Mouse (Mus musculus) small intestine, adult 2 months (tissue): Measurements from ENCODE around the gene Mepe.

ENCODE experiments used
- CTCF ChIP-seq: fragments of 200-500 bp; IDR thresholded peaks from 2 replicates; pipeline ENCODE4 v1.5.1; 2012; ENCODE audit warnings: low read depth, mild to moderate bottlenecking, control low read depth, inconsistent platforms, low read length, moderate library complexity, mixed read lengths; ENCODE audit not compliant: insufficient replicate concordance, insufficient read length; ENCODE audit errors: extremely low read depth
- POLR2A ChIP-seq: fragments of 200-500 bp; IDR thresholded peaks from 2 replicates; pipeline ENCODE4 v1.6.1; 2012; ENCODE audit warnings: low read depth, mild to moderate bottlenecking, control low read depth, inconsistent platforms, low read length, moderate library complexity

DNA sequence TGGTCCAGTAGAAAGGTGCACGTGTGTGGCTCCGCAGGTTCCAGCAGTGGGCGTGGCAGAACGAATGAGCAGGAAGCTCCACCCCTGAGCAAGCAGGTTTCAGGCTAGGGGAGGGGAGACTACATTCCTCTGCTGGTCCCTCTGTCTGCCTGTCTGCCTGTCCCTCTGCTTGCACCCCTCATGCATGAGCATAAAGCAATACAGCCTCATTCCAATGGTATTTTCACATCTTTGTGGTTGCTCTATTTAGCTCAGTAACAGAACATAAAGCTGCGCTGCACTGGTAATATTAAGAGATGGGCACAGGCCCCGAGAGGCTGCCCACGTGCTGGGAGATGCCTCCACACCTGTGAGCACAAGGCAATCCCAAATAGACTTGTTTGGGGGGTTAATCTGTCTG lies 56.5 kb downstream of the Mepe start:
- TF ChIP-seq CTCF (no peak), POLR2A (no peak)
